Mouse (Mus musculus): ENCODE measurements around the gene Gm42906.

DNA sequence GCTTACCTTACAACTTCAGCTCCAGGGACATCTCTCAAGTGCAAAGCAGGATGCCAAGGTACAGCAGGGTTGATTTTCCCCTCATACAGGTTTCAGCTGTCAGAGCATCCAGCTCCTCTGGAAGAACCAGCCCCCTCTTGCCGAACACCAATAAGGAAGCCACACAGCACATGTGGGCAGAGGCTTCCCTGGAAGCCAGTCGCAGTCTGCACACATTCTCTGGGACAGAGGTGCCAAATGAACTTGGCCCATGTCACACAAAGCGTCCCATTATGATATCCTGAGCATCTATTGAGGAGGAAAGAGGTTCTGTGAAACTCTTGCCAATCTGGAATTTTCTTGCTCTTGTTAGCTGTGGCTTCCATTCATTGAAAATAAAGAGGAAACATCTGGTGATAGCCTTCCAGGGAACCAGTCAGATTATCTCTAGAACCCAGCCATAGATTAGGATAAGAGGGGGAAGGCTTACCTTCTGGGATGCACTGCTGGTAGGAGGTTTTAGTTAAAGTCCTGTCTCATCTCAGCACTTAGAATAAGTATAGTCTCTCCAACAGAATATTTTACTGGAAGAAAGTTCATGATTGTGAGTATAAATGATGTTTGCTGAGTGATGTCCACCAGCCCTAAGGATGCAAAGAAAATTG, at the start of gene Gm42906:
- no peak for TF ChIP-seq CTCF (conservative IDR thresholded peaks at IDR 0.05; ENCODE audit: insufficient read depth, insufficient read length, low read depth, low read length)
- TF ChIP-seq POLR2A (IDR thresholded peaks at IDR 0.05; ENCODE audit: low read depth, low read length), result no peak
